Mouse (Mus musculus) telencephalon, adult 2 months (tissue): ENCODE measurements at regions not wholly inside any gene's neighbourhood (a gene's known extent, or its start where the extent isn't known, plus 50 kb on each side); places are given as distances from the start of the nearest gene placed in this dataset.

ENCODE experiments used
- DNase-seq: peaks from one replicate; pipeline ENCODE4 v3.0.0-alpha.2; 2011; ENCODE audit warnings: low read depth, low spot score

DNA sequence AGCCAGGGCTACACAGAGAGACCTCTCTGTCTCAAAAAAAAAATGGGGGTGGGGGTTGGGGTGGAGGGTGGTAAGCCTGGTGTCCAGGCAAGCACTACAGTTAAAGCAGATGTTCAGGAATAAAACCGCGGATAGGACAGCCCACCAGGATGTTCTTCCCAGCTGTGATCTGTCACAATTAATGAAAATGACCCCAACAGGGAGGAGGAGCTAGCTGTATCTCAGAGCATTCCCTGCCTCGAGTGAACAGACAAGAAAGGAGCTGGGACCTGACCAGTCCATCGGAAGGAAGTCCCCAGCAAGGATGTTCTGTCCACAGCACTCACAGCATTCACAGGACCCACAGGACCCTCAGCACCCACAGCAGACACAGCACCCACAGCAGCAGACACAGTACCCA, 80.4 kb downstream of the Utp6 start:
- no peak for DNase-seq

GRCm38 (mm10) chr11:79878091-79878490, 84.1 kb downstream of the Utp6 start:
- no peak for DNase-seq

DNA sequence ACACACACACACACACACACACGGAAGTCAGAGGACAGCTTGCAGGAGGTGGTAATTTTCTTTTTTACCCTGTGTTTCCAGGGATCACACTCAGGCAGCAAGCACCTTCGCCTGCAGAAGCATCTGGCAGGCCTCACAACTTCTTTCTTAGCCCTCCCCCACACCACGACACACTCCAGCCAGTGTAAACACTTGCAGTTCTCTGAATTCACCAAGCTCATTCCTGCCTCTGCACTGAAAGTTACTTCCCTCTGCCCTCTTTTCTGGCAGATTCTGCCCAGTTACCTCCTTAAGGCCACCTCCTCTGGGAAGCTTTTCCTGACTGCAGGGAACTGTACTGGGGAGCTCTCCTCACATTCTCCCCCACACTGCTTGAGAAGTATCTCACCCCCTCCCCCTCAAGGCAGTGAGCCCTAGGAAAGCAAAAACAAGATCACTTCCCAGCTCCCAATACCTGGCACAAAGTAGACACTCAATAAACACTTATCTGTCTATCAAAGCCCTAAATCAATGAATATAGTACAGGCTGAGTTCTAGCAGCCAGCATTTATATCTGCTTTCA, 84.9 kb downstream of the Utp6 start:
- peak; percentile 9 for DNase-seq

GRCm38 (mm10) chr11:79871783-79872628, 90.2 kb downstream of the Utp6 start:
- DNase-seq = no peak

GRCm38 (mm10) chr11:79870189-79870588, 92.0 kb downstream of the Utp6 start:
- DNase-seq = no peak

DNA sequence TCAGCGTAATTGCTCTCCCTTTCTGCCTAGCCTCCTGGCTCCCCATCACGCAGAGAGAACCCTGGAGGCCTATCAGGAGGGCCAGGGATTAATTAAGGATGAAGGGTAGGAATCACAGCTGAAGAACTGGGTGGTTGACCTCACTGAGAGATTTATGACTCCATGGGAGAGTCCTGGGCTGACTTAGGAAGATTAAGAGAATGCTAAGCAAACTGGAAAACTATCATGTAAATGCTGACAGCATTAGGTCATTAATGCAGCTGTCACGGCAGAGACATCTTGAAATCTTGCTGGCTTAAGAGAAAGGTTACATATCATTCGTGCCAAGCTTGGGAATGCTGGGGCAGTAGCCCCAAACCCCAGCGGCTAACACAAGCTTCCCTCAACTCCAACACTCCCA, 93.2 kb downstream of the Utp6 start:
- no peak for DNase-seq

GRCm38 (mm10) chr11:79864836-79865235, 97.4 kb downstream of the Utp6 start:
- no peak for DNase-seq

- DNase-seq = no peak
Measured at GRCm38 (mm10) chr11:79863487-79864175, 98.6 kb downstream of the Utp6 start.

DNA sequence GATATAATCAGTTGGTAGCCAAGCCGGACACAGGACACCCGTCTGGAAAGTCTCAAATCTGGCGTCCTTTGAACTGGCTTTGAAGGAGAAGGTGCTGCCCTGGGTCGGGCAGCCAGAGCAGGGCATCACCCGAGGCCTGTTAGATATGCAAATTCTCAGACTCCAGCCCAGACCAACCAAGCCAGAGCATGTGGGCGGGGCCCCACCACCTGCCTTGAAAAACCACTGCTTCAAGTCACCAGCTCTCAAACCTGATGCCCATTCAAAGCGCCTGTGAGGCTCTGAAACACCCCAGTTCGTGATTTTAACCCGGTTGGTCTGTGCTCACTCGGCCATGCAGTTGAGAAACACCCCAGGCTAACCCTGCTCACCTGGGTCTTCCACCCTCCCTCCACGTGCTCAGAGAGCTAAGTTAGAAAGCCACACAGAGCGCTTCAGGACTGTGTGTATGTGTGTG, 101.6 kb downstream of the Utp6 start:
- no peak for DNase-seq

GRCm38 (mm10) chr11:79856376-79856775, 105.8 kb downstream of the Utp6 start:
- DNase-seq = no peak

GRCm38 (mm10) chr11:79849545-79849944, 112.6 kb downstream of the Utp6 start:
- DNase-seq = no peak

- DNase-seq = no peak
Measured at GRCm38 (mm10) chr11:79844436-79844835, 117.8 kb downstream of the Utp6 start.

DNA sequence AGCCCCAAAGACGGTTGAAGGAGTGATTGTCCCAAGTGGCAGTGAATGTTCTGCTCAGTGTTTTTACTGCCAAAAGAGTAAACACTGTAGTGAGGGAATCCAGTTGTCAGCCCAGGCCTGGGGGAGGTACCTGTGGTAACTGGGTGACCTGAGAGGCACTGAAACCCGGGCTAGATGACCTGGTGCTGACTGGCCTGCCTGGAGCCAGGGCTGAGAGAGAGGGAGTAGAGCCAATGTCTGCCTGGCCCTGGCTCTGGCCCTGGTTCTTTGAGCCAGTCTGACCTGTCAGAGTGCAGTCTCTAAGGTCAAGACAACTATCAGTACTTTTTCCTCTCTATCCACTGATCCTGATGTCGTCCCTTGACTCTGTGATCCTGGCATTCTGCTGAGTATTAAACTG, 119.2 kb downstream of the Utp6 start:
- no peak for DNase-seq

GRCm38 (mm10) chr11:79839973-79840372, 122.2 kb downstream of the Utp6 start:
- no peak for DNase-seq

DNA sequence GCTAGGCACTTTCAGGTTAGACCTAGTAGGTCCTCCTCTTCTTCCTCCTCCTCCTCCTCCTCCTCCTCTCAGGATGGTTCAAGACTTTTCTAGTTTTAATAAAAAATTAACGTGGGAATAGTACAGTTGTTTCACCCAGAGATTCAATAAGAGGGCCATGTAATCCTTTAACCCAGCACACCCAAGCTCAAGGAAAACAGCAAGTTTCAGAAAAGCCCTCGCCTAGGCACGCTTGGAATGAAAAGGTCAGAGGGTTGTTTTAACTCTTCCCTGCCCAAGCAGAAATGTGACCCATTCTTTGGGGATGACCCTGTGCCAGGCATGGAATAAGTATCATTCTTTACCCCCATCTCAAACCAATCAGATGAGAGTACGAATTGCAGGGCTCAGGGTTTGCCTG, 124.1 kb downstream of the Utp6 start:
- no peak for DNase-seq

DNA sequence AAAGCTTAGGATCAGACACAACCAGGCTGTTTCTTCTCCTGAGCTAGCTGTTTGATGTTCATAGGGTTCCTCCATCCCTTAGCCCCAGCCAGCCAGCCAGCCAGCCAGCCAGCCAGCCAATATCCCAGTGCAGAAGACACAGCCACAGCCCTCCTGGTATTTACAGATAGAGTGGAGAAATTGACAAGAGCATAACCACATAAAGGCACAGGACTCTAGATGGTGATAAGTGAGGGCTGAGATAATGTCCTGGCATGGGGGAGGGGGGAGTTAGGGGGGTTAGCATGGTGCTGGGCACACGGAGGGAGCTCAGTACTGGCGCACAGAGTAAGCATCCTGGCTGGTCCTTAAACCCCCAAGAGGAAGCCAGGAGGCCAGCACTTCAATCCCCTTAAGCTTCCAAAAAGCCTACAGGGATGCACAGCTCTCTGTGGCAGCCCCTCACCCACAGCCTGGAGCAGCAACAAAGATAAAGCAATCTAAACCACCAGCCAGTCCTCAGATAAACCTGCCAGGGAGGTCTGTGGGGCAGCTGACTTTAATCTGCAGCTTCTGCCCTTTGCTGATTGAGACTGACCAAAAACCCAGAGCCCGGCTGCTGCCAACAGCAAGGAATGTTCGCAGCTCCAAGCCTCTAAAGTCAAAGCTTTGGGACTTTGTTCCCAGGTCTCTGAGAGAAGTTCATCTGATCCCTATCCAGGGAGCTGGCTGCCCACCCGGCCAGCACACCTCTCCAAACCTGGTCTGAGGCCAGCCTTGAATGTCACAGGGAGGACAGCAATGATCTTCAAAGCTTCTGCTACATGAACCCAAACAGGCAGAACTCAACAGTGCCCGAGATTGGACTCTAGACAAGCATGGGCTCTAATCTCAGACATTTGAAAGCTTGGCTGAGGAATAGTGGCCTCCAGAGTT, 124.9 kb downstream of the Utp6 start:
- no peak for DNase-seq

DNA sequence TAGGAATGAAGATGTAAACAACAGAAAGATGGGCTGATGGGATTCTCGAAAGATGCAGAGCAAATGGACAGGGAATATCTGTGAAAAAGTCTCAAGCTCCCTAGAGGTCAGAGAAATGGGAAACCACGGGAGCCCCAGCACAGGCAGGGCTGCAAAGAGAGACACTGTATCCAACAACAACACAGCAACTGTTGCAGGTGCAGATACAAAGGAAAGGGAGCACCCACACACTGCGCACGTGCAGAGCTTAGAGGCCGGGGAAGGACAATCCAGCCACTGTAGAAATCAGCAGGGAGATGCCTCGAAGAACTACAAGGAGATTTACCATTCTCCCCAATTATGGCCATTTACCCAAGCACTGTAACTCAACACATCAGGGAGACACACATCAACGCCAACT, 126.3 kb downstream of the Utp6 start:
- DNase-seq = no peak

- no peak for DNase-seq
Measured at GRCm38 (mm10) chr11:79833817-79834216, 128.4 kb downstream of the Utp6 start.

DNA sequence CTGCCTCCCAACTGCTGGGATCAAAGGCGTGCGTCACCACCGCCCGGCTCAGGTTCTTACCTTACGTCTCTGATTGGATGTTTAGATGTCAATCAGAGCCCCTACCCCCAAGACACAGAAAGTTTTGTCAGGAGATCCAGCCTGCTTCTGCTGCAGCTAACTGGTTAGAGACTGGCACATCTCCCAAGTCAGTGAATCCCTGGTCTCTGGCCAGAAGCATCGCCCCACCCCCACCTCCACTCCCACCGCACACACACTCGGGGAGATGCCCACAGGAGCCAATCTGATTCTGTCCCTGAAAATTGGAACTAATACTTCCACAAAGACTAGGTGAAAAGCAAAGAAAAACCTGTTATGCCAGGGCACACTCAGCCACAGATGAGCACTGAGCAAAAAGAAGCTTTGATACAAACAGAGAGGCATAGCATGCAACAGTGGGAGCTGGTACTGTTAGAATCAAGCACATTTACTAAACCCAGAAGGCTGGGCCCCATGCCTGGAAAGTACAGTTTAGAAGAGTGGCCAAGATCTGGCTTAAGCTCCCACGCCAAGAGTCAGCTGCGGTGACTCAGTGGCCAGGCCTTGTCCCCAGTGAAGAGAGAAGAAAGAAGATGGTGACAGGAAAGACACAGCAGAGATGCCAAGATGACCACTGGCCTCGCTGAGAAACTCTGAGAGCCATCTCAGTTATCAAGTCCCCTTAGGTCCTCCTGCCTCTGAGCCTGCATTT, 130.4 kb downstream of the Utp6 start:
- no peak for DNase-seq

DNA sequence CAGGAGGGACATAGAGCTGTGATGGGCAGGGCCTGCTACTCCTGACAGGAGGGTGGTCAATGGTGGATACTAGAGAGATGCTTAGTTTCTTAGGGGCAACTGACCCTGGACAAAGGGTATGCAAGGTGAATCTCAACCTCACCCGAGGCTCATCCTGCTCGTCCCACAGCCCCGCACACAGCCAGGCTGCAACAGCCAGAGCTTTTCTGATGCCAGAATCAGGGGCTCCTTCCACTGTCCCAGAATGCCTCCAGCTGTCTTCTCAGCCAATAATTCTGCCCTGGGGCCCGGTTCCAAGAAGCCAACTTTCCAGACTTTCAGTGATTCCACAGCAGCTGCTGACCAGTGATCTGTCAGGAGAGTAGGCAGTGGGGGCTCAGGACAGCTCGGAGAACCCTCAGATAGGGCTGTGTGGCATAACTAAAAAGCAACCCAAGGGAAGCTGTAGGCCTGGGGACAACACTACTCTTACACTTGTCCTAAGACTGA, 131.6 kb downstream of the Utp6 start:
- DNase-seq = no peak

GRCm38 (mm10) chr11:79827034-79827433, 135.2 kb downstream of the Utp6 start:
- DNase-seq = no peak
